Mouse (Mus musculus) limb, embryonic 13.5 days (tissue): ENCODE results near the gene Icmt. TPM values are rescaled to one million over a fixed set of nuclear protein-coding genes. Genes with fewer than 3 reads are reported as not detected.

Experiments used
- ATAC-seq: fragments of 200-750 bp; cut with Nextera tagmentation; 2 replicates; pipeline ENCODE4 v1.8.0; 2017; ENCODE audit warnings: low read depth, moderate number of reproducible peaks, moderate TSS enrichment; ENCODE audit not compliant: low FRiP score
- H3K27ac ChIP-seq: fragments of 300-500 bp; sonication (generic); 2 replicates; pipeline ENCODE4 v1.5.1; 2015; ENCODE audit warnings: inconsistent platforms, mild to moderate bottlenecking, moderate library complexity
- H3K27me3 ChIP-seq: fragments of 300-500 bp; sonication (generic); 2 replicates; pipeline ENCODE4 v1.6.1; 2015; ENCODE audit warnings: mild to moderate bottlenecking, inconsistent platforms
- H3K36me3 ChIP-seq: fragments of 300-500 bp; sonication (generic); 2 replicates; pipeline ENCODE4 v1.6.1; 2015; ENCODE audit warnings: inconsistent platforms, mild to moderate bottlenecking, moderate library complexity
- H3K4me1 ChIP-seq: fragments of 300-500 bp; sonication (generic); 2 replicates; pipeline ENCODE4 v1.6.1; 2015; ENCODE audit warnings: inconsistent platforms
- H3K4me2 ChIP-seq: fragments of 300-500 bp; sonication (generic); replicated peaks from 2 replicates; pipeline ENCODE4 v1.6.1; 2015; ENCODE audit warnings: inconsistent platforms, mild to moderate bottlenecking, moderate library complexity
- H3K4me3 ChIP-seq: fragments of 300-500 bp; sonication (generic); 2 replicates; pipeline ENCODE4 v1.5.1; 2015; ENCODE audit warnings: moderate library complexity, mild to moderate bottlenecking, inconsistent platforms
- H3K9ac ChIP-seq: fragments of 300-500 bp; sonication (generic); 2 replicates; pipeline ENCODE4 v1.6.1; 2015; ENCODE audit warnings: mild to moderate bottlenecking, inconsistent platforms
- H3K9me3 ChIP-seq: fragments of 300-500 bp; sonication (generic); 2 replicates; pipeline ENCODE4 v1.6.1; 2016; ENCODE audit warnings: inconsistent platforms
- WGBS: fragments of 180-500 bp; shearing (Covaris S2); methylation state at CpG from one replicate; pipeline ENCODE4 v1.1.7; 2015; 5-methylcytosine and 5-hydroxymethylcytosine counted together
- polyA plus RNA-seq: library from polyadenylated mRNA; unstranded; fragments of >200 nt; fragmentation: Nextera tagmentation; extraction: Ambion mirVana; gene quantifications from 2 replicates; pipeline ENCODE4 v1.2.1, GENCODE M21; 2015

Gene Icmt
- polyA plus RNA-seq, 1 experiment from 2014 or later: 27.0 TPM

DNA sequence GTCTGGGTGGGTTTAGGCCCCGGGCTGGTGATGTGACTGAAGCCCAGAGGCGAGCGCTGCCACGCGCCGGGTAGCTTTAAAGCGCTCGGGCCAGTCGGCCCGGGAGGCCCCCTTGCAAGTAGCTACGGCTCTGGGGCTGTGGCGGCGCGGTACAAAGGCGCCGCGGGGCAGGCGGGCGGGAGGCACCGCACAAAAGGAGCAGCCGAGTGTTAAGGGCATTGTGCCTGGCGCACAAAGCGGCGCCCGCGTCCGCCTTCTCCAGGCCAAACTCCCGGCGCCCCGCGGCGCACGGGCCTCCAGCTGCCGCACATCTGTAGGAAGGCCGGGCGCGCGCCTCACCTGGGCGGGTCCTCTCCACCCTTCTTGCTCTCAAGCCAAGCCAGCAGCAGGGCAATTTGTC, 6.6 kb upstream of the Icmt start:
- H3K4me2 ChIP-seq: peak overlapping the region; percentile 64

DNA sequence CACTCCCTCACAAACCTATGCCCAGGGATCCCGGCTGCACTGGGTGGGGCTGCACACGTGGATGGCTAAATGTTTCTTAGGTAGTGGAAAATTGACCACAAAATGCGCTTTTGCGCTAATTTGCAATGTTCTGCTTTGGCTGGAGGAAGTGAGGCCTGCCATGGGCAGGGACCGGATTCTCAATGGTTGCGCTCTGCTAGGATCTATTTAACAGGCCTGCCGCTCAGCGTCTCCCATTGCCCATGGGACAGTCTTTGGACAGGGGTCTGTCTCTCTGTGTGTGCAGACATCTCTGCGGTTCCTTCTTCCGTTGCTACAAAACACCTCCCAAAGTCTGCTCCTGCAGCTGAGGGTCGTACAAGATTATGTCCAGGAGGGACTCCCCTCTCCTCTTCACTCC, 6.0 kb upstream of the Icmt start:
- ATAC-seq: no peak
- Histone ChIP-seq H3K4me1 (peaks cover 14% of the 10 kb centered on the region), H3K4me2 (peak overlapping the region; percentile 64), H3K36me3 (no peaks in the 10 kb centered on the region), H3K27ac (no peak overlapping the region), H3K27me3 (peaks cover 93% of the 10 kb centered on the region), H3K4me3 (peak overlapping the region; percentile 37), H3K9me3 (no peaks in the 10 kb centered on the region), H3K9ac (no peak overlapping the region; the same call in 1 of the 2 replicates)
- WGBS: 15% methylated on average over 11 of the region's 11 CpGs

More for the DNA sequence above, 6.6 kb upstream of the Icmt start:
- peaks cover 14% of the 10 kb centered on the region for H3K4me1 ChIP-seq
- peak overlapping the region; percentile 37 for H3K4me3 ChIP-seq
- peak overlapping the region; percentile 43 for H3K9ac ChIP-seq
- H3K27me3 ChIP-seq: peaks cover 93% of the 10 kb centered on the region
- WGBS: under 1% methylated on average over 39 of the region's 39 CpGs
- no peaks in the 10 kb centered on the region for H3K36me3 ChIP-seq
- no peaks in the 10 kb centered on the region for H3K9me3 ChIP-seq
- H3K27ac ChIP-seq: no peak overlapping the region
- no peak for ATAC-seq

DNA sequence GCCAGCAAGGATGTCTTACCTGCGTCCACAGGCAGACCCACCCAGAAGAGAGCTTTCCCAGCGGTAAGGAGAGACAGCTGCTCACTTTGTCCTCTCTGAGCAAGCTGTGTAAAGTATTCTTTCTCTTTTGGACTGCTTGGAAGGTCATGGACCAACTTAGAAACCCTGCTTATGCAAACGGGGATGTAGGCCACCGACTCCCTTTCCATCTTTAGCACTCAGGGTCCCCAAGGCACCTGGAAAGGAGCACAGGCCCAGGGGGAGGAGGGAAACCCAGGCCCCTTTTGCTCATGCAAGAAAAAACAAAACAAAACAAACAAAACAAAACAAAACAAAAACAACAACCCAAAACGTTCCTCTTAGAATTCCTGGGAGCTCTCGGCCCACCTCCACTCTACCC, 5.5 kb upstream of the Icmt start, which contains the start of gene Hes3:
Gene Hes3, minus strand, starts transcription at position 101 of the 400 bp plus-strand sequence.
- Histone ChIP-seq H3K9me3 (no peaks in the 10 kb centered on the region), H3K36me3 (no peaks in the 10 kb centered on the region), H3K4me2 (peak within 1 kb of the TSS; percentile 64), H3K27ac (no peak within 1 kb of the TSS), H3K9ac (peak within 1 kb of the TSS; percentile 43), H3K4me1 (peaks cover 17% of the 10 kb centered on the region), H3K27me3 (peaks cover 88% of the 10 kb centered on the region), H3K4me3 (peak within 1 kb of the TSS; percentile 37)
- no peak for ATAC-seq
- 24% methylated on average over 6 of the region's 6 CpGs for WGBS

DNA sequence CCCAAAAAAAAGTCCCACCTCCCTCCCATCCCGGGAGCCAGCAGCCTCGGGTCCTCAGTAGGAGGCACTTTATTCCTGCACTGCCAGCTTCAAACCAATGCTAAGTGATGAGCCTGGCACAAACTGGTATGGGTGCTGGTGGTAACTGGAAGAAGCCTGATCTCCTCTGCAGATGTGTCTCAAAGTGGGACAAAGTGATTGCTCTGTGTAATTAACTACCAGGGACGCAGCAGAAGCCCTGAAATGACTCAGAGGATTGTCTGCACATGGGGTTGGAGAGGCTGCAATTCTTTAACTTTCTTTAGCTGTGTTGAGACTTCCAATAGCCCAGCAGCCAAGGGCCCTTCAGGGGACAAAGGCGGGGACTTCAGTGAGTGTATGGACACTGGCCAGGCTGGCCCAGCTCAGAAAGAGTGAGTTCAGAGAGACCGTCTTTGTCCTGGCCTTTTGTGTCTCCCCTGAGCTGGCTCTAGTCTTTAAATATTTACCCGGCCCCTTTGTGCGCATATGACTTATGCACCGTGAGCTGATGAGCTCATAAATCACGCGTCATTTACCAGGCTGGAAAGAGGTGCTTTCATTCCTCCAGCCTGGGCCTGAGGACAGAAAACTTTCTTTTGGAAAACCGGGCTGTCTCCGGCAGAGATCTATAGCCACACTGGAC, 4.8 kb upstream of the Icmt start:
- Histone ChIP-seq H3K9me3 (no peaks in the 10 kb centered on the region), H3K9ac (no peak overlapping the region), H3K27me3 (peaks cover 81% of the 10 kb centered on the region), H3K36me3 (no peaks in the 10 kb centered on the region), H3K4me3 (no peak overlapping the region), H3K4me2 (no peak overlapping the region), H3K4me1 (peaks cover 17% of the 10 kb centered on the region), H3K27ac (no peak overlapping the region)
- WGBS: 22% methylated on average over 12 of the region's 12 CpGs
- no peak for ATAC-seq

DNA sequence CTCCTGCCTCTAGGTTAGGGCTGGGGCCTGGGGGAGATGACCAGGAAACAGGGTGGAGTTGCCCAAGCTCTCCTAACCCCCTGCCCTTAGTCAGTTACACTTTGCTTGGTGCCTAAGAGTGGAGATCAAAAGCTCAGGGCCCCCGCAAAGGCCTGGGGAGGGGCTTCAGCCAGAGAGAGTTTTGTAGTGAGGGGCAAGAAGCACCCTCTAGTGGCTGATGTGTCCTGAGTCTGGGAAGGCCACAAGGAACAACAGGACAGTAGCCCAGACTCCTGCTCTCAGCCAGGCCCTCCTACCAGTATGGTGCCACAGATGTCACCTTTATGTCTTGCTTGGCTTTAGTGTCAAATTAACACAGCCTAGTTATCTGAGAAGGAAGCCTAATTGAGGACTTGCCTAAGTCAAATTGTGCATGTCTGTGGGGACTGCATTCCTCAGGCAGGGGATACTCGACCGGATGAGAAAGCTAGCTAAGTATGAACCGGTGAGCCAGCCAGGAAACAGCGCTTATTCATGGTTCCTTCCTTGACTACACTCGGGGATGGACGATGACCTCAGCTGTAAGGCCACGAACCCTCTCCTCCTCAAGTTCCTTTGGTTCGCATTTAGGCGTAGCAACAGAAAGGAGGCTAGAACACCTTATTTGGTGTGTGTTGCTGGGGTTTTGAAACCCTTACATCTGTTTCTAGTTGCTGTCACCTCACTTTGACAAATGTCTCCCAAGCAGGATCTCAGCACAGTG, 2.7 kb upstream of the Icmt start:
- H3K4me2 ChIP-seq: no peak overlapping the region
- no peak for ATAC-seq
- peaks cover 30% of the 10 kb centered on the region for H3K4me1 ChIP-seq
- peaks cover under 1% of the 10 kb centered on the region; the same call in 1 of the 2 replicates for H3K36me3 ChIP-seq
- H3K9me3 ChIP-seq: no peaks in the 10 kb centered on the region
- WGBS: 35% methylated on average over 10 of the region's 10 CpGs
- no peak overlapping the region for H3K9ac ChIP-seq
- H3K27me3 ChIP-seq: peaks cover 64% of the 10 kb centered on the region
- H3K27ac ChIP-seq: no peak overlapping the region
- no peak overlapping the region for H3K4me3 ChIP-seq

DNA sequence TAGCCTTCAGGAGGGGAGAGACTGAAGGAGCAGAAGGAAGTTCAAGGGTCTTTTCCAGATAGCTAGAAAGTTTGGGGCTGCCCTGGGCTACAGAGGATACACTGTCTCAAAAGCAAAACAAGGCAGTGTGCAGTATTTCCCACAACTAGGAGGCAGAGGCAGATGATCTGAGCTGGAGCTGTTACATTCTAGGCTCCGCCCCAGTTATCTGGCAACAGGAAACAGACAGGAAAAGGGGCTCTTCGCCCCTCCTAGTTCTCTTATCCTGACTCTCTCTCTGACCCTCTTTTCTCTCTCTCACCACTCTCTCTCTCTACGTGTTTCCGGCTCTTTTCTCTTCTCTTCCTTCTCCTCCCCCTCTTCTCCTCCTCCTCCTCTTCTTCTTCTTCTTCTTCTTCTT, 1.1 kb upstream of the Icmt start:
- no peak for ATAC-seq
- 51% methylated on average over 4 of the region's 4 CpGs for WGBS

DNA sequence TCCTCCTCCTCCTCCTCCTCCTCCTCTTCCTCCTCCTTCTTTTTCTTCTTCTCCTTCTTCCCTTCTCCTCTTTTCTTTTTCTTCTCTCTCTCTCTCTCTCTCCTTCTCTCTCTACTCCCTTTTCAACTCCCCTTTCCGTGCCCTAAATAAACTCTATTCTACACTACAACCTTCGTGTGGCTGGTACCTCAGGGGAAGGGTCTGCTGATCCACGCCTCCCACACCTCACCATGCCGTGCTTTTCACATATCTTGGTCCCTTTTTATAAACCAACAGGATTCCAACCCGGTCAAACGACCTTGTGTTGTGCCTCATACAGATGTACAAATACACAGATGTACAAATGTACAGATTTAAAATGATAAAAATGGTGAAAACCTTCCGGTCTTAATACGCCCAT, 656 bp upstream of the Icmt start:
- peak overlapping the region; percentile 99 for H3K4me3 ChIP-seq
- H3K9ac ChIP-seq: peak overlapping the region; percentile 65
- no peaks in the 10 kb centered on the region for H3K9me3 ChIP-seq
- H3K27me3 ChIP-seq: peaks cover 45% of the 10 kb centered on the region
- WGBS: 18% methylated on average over 8 of the region's 8 CpGs
- 0 out of 2 replicates have a peak overlapping the region, but pooled peaks have one; percentile 52 for H3K27ac ChIP-seq
- H3K36me3 ChIP-seq: peaks cover 20% of the 10 kb centered on the region
- peaks cover 16% of the 10 kb centered on the region for H3K4me1 ChIP-seq
- H3K4me2 ChIP-seq: peak overlapping the region; percentile 66
- no peak for ATAC-seq

More for the DNA sequence above, 1.1 kb upstream of the Icmt start:
- no peak overlapping the region for H3K27ac ChIP-seq
- no peak overlapping the region for H3K9ac ChIP-seq
- H3K4me2 ChIP-seq: no peak overlapping the region
- H3K9me3 ChIP-seq: no peaks in the 10 kb centered on the region
- H3K4me3 ChIP-seq: no peak overlapping the region
- peaks cover 16% of the 10 kb centered on the region for H3K36me3 ChIP-seq
- H3K27me3 ChIP-seq: peaks cover 49% of the 10 kb centered on the region
- H3K4me1 ChIP-seq: peaks cover 19% of the 10 kb centered on the region

DNA sequence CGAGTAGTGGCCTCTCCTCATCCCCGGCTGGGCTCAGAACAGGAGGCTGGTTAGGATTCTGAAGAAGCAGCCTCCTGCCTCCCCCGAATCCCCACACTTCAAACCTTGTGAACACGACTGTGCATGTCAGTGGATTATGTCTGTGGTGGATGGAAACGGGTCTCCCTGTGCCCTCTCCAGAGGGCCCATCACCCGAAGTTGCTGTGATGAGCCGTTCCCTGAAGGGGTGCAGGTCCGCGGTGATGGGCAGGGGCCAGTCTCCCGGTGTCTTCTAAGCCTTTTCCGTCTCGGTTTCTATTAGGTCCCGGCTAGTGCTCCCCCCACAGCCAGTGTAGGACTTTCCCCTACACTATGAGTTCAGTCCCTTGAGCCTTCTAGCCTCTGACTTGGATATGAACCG, 1.8 kb downstream of the Icmt start:
- H3K4me3 ChIP-seq: peak overlapping the region; percentile 99; the same call in 1 of the 2 replicates
- H3K36me3 ChIP-seq: peaks cover 45% of the 10 kb centered on the region
- WGBS: 86% methylated on average over 14 of the region's 14 CpGs
- no peaks in the 10 kb centered on the region for H3K9me3 ChIP-seq
- peak overlapping the region; percentile 97 for H3K9ac ChIP-seq
- no peak for ATAC-seq
- no peak overlapping the region for H3K27ac ChIP-seq
- H3K27me3 ChIP-seq: peaks cover 20% of the 10 kb centered on the region
- peaks cover 16% of the 10 kb centered on the region for H3K4me1 ChIP-seq
- H3K4me2 ChIP-seq: peak overlapping the region; percentile 95

DNA sequence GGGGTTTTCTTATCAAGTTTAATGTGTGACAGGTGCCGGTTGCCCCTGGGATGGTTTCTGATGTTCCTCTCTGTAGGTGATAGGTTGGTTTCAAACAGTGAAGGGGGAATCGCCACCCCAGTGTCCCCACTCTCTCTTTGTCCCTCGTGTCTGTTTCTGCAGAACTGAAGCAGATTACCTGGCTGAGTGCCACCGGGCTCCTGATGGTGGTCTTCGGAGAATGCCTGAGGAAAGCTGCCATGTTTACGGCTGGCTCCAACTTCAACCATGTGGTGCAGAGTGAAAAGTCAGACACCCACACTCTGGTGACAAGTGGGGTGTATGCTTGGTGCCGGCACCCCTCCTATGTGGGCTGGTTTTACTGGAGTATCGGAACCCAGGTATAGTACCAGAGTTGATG, 3.3 kb downstream of the Icmt start:
- ATAC-seq: no peak
- no peak overlapping the region for H3K27ac ChIP-seq
- no peaks in the 10 kb centered on the region for H3K9me3 ChIP-seq
- H3K36me3 ChIP-seq: peaks cover 60% of the 10 kb centered on the region
- no peak overlapping the region for H3K9ac ChIP-seq
- H3K4me1 ChIP-seq: peaks cover 16% of the 10 kb centered on the region
- peaks cover 7% of the 10 kb centered on the region for H3K27me3 ChIP-seq
- no peak overlapping the region for H3K4me3 ChIP-seq
- 93% methylated on average over 8 of the region's 8 CpGs for WGBS
- H3K4me2 ChIP-seq: no peak overlapping the region

DNA sequence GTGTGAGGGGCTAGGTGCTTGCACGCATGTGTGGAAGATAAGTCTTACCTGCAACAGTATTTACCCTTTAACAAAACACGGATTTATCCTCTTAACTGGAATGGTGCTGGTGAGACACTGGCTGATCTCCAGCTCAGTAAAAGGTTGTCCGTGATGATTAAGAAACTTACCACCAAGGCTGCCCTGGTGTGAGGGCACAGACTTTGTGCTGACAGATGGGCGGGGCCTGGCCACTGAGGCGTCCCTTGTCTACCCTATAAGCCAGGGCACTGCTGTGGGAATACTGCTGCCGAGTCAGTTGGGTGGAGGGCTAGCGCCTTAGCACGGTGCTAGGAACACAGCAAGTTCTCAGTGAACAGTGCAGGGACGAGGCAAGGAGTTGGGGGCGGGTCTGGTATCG, 5.0 kb downstream of the Icmt start:
- H3K9ac ChIP-seq: no peak overlapping the region
- H3K4me3 ChIP-seq: no peak overlapping the region
- ATAC-seq: no peak
- H3K4me1 ChIP-seq: peaks cover 13% of the 10 kb centered on the region
- H3K27me3 ChIP-seq: no peaks in the 10 kb centered on the region
- no peaks in the 10 kb centered on the region for H3K9me3 ChIP-seq
- H3K36me3 ChIP-seq: peaks cover 72% of the 10 kb centered on the region
- H3K4me2 ChIP-seq: no peak overlapping the region
- 81% methylated on average over 11 of the region's 11 CpGs for WGBS
- H3K27ac ChIP-seq: no peak overlapping the region

DNA sequence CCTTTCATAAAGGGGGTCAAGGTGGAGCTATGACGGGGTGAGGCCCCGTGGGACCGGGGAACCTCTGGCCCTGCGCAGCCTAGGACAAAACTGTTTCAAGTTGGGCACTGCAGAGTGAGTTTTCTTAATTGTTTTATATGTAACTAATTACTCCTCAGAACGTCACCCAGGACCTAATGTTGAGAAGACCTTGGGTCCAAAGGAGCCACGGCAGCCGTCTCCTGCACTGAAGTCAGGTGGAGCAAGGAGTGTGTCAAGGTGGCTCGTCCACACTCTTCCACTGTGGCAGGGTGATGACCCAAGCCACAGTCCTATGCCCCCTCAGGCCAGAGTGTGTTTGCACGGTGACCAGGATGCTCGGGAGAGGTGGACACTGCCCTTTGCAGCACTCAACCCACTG, 6.1 kb downstream of the Icmt start:
- H3K27ac ChIP-seq: no peak overlapping the region
- WGBS: 89% methylated on average over 10 of the region's 10 CpGs
- H3K4me3 ChIP-seq: no peak overlapping the region
- no peaks in the 10 kb centered on the region for H3K9me3 ChIP-seq
- H3K27me3 ChIP-seq: no peaks in the 10 kb centered on the region
- H3K4me1 ChIP-seq: peaks cover 8% of the 10 kb centered on the region
- no peak overlapping the region for H3K4me2 ChIP-seq
- no peak for ATAC-seq
- no peak overlapping the region for H3K9ac ChIP-seq
- H3K36me3 ChIP-seq: peaks cover 80% of the 10 kb centered on the region

DNA sequence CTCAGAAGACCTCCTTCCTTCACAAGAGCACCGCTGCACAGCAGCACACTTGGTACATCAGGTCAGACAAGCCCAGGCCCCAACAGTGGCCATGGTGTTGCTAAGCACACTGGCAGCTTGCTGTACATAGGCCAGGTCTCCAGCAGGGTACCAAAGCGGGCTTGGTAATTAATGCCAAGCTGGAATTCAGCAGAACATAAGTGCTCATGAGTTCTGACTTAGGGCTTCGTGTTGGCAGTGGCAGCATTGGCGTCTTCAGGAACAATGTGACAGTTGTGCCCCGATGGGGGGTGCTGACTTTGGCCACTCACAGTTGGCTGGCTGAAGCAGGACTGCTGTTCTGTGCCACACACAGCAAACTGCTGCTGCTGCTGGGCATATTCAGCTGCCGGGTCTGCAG, 7.7 kb downstream of the Icmt start:
- Histone ChIP-seq H3K4me3 (no peak overlapping the region), H3K27ac (no peak overlapping the region), H3K4me2 (no peak overlapping the region), H3K9ac (no peak overlapping the region), H3K36me3 (peaks cover 85% of the 10 kb centered on the region), H3K27me3 (peaks cover 3% of the 10 kb centered on the region; the same call in 1 of the 2 replicates), H3K9me3 (no peaks in the 10 kb centered on the region), H3K4me1 (no peaks in the 10 kb centered on the region)
- 92% methylated on average over 6 of the region's 6 CpGs for WGBS
- ATAC-seq: no peak
